Mouse (Mus musculus) G1E (cell line): ENCODE measurements around the gene Id1. TPM values are rescaled to one million over a fixed set of nuclear protein-coding genes. Genes with fewer than 3 reads are reported as not detected.

Experiments
- ATAC-seq: 2 replicates; pipeline ENCODE4 v1.8.0; 2016; ENCODE audit warnings: mild to moderate bottlenecking; ENCODE audit not compliant: insufficient number of reproducible peaks, poor library complexity, low FRiP score, severe bottlenecking; ENCODE audit errors: extremely low read depth
- DNase-seq: peaks from one replicate; pipeline ENCODE4 v3.0.0; 2012; ENCODE audit warnings: low spot score
- H3K27me3 ChIP-seq: 2 replicates; pipeline ENCODE4 v1.6.1; 2012; ENCODE audit warnings: mild to moderate bottlenecking, low read length, inconsistent platforms; ENCODE audit not compliant: insufficient read depth
- H3K36me3 ChIP-seq: replicated peaks from 2 replicates; pipeline ENCODE3; 2012; ENCODE audit warnings: mild to moderate bottlenecking, inconsistent platforms
- H3K4me1 ChIP-seq: 2 replicates; pipeline ENCODE4 v1.6.1; 2012; ENCODE audit warnings: low read depth, low read length, inconsistent platforms, mixed read lengths; ENCODE audit not compliant: insufficient read depth
- H3K4me3 ChIP-seq: 2 replicates; pipeline ENCODE4 v1.5.1; 2012; ENCODE audit warnings: low read depth, mild to moderate bottlenecking, inconsistent platforms, low read length, moderate library complexity, mixed read lengths
- H3K9me3 ChIP-seq: replicated peaks from 2 replicates; pipeline ENCODE4 v1.6.1; 2012; ENCODE audit warnings: inconsistent platforms
- CTCF ChIP-seq: IDR thresholded peaks from 2 replicates; pipeline ENCODE4 v1.5.1; 2012; ENCODE audit warnings: low read depth, low read length, inconsistent platforms, mixed read lengths
- GATA1 ChIP-seq: IDR thresholded peaks from 2 replicates; pipeline ENCODE4 v1.6.1; 2012; ENCODE audit warnings: borderline replicate concordance, low read length, inconsistent platforms, mixed read lengths
- GATA2 ChIP-seq: IDR thresholded peaks from 2 replicates; pipeline ENCODE4 v1.6.1; 2012; ENCODE audit warnings: low read depth, low read length, inconsistent platforms, borderline replicate concordance
- POLR2AphosphoS5 ChIP-seq: IDR thresholded peaks from 2 replicates; pipeline ENCODE4 v1.6.1; 2012; ENCODE audit warnings: low read depth, low read length, inconsistent platforms; ENCODE audit not compliant: insufficient replicate concordance
- TAL1 ChIP-seq: conservative IDR thresholded peaks from 2 replicates; pipeline ENCODE4 v1.6.1; 2012; ENCODE audit warnings: low read depth, low read length, inconsistent platforms, mixed read lengths
- polyA plus RNA-seq: library from polyadenylated mRNA; stranded (reverse); fragments of >175 nt; gene quantifications from 2 replicates; pipeline ENCODE4 v1.2.3, GENCODE M21; 2012
- total RNA-seq, 2 experiments: library from RNA; stranded (forward) in 1 of 2; stranded (reverse) in 1 of 2; fragments of 200-1000 nt in 1 of 2; fragments of >200 nt in 1 of 2; fragmentation: Nextera tagmentation in 1 of 2; gene quantifications; 2 replicates each; pipeline ENCODE4 v1.2.3; 2014 to 2017

Id1 gene
- total and polyA plus RNA-seq, 3 experiments: 21.7 to 110 (median 33.2) TPM

GRCm38 (mm10) chr2:152694708-152695107 is 41.3 kb upstream of the Id1 start:
- H3K4me1 ChIP-seq: peaks cover 70% of the 10 kb centered on the region
- no peak for ATAC-seq
- DNase-seq: no peak
- no peak overlapping the region for H3K4me3 ChIP-seq
- H3K27me3 ChIP-seq: no peaks in the 10 kb centered on the region
- TF ChIP-seq GATA2: no peak
- no peak for TF ChIP-seq GATA1
- TF ChIP-seq POLR2AphosphoS5: no peak
- no peak for TF ChIP-seq TAL1
- TF ChIP-seq CTCF: no peak
- H3K36me3 ChIP-seq: peaks cover 99% of the 10 kb centered on the region
- no peaks in the 10 kb centered on the region for H3K9me3 ChIP-seq

- H3K9me3 ChIP-seq: no peaks in the 10 kb centered on the region
- peaks cover 77% of the 10 kb centered on the region for H3K4me1 ChIP-seq
- no peaks in the 10 kb centered on the region for H3K27me3 ChIP-seq
- TF ChIP-seq GATA1 (no peak), GATA2 (no peak), POLR2AphosphoS5 (no peak), TAL1 (no peak), CTCF (no peak)
- peaks cover 99% of the 10 kb centered on the region for H3K36me3 ChIP-seq
- no peak for DNase-seq
- no peak overlapping the region for H3K4me3 ChIP-seq
- ATAC-seq: no peak
Measured at GRCm38 (mm10) chr2:152696016-152696415, 40.0 kb upstream of the Id1 start.

- no peaks in the 10 kb centered on the region for H3K9me3 ChIP-seq
- ATAC-seq (peak; percentile 80), DNase-seq (peak; percentile 85)
- no peaks in the 10 kb centered on the region for H3K27me3 ChIP-seq
- peaks cover 99% of the 10 kb centered on the region for H3K36me3 ChIP-seq
- TF ChIP-seq GATA2: no peak
- TF ChIP-seq CTCF: peak; percentile 90
- no peak for TF ChIP-seq GATA1
- TF ChIP-seq POLR2AphosphoS5: no peak
- H3K4me3 ChIP-seq: no peak overlapping the region; the same call in 1 of the 2 replicates
- peaks cover 73% of the 10 kb centered on the region for H3K4me1 ChIP-seq
Measured at GRCm38 (mm10) chr2:152696476-152697164, 39.4 kb upstream of the Id1 start.

DNA sequence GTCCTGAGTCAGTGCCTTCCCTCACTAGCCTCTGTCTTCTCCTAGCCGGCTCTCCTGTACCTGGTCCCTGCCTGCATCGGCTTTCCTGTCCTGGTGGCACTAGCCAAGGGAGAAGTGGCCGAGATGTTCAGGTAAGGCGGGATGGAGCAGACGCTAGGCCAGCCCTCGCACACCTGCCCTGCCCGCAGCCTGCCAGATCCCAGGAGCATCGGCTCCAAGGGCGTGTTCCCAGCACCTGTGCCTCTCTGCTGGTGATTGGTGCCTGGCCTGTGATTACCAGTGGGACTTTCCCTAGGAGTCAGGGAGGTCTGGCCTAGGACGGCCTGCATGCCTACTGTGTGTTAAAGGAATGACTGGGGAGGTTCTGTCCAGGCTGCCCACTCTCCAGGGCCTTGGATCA is 35.9 kb upstream of the Id1 start:
- Histone ChIP-seq H3K36me3 (peaks cover 100% of the 10 kb centered on the region), H3K27me3 (no peaks in the 10 kb centered on the region), H3K9me3 (no peaks in the 10 kb centered on the region), H3K4me3 (no peak overlapping the region), H3K4me1 (peaks cover 54% of the 10 kb centered on the region)
- no peak for TF ChIP-seq CTCF
- TF ChIP-seq GATA2: no peak
- TF ChIP-seq POLR2AphosphoS5: no peak
- TF ChIP-seq GATA1: no peak
- no peak for TF ChIP-seq TAL1
- no peak for ATAC-seq
- DNase-seq: no peak

- DNase-seq: no peak
- no peaks in the 10 kb centered on the region for H3K27me3 ChIP-seq
- peaks cover 100% of the 10 kb centered on the region for H3K36me3 ChIP-seq
- no peak for ATAC-seq
- H3K4me3 ChIP-seq: no peak overlapping the region
- peaks cover 49% of the 10 kb centered on the region for H3K4me1 ChIP-seq
- H3K9me3 ChIP-seq: no peaks in the 10 kb centered on the region
- TF ChIP-seq CTCF: no peak
- no peak for TF ChIP-seq GATA1
- TF ChIP-seq TAL1: no peak
Measured at GRCm38 (mm10) chr2:152700725-152701124, 35.3 kb upstream of the Id1 start.

- Histone ChIP-seq H3K4me3 (no peak overlapping the region), H3K4me1 (peaks cover 21% of the 10 kb centered on the region), H3K36me3 (peaks cover 100% of the 10 kb centered on the region), H3K27me3 (no peaks in the 10 kb centered on the region), H3K9me3 (no peaks in the 10 kb centered on the region; the same call in 1 of the 2 replicates)
- no peak for ATAC-seq
- no peak for TF ChIP-seq CTCF
- no peak for TF ChIP-seq GATA2
- no peak for TF ChIP-seq TAL1
- TF ChIP-seq GATA1: no peak
- TF ChIP-seq POLR2AphosphoS5: no peak
- DNase-seq: no peak
Measured at GRCm38 (mm10) chr2:152703596-152704255, 32.3 kb upstream of the Id1 start.
